Mouse (Mus musculus): Measurements from ENCODE around the gene Apol9a.
"Not testable (repeated sequence)": the region's sequence is repeated elsewhere in the genome, so short reads cannot be mapped to it uniquely, and the experiment has no call there.

GRCm38 (mm10) chr15:77449927-77450326, 39.0 kb upstream of the Apol9a start:
- peak; percentile 33 for TF ChIP-seq CTCF (IDR thresholded peaks at IDR 0.05; ENCODE audit: low read depth)
- not testable (repeated sequence) for TF ChIP-seq EP300 (IDR thresholded peaks at IDR 0.05; ENCODE audit: low read depth)

Measured in heart, postnatal 0 days (tissue).